Mouse (Mus musculus): Measurements from ENCODE around the gene Fam172a.

DNA sequence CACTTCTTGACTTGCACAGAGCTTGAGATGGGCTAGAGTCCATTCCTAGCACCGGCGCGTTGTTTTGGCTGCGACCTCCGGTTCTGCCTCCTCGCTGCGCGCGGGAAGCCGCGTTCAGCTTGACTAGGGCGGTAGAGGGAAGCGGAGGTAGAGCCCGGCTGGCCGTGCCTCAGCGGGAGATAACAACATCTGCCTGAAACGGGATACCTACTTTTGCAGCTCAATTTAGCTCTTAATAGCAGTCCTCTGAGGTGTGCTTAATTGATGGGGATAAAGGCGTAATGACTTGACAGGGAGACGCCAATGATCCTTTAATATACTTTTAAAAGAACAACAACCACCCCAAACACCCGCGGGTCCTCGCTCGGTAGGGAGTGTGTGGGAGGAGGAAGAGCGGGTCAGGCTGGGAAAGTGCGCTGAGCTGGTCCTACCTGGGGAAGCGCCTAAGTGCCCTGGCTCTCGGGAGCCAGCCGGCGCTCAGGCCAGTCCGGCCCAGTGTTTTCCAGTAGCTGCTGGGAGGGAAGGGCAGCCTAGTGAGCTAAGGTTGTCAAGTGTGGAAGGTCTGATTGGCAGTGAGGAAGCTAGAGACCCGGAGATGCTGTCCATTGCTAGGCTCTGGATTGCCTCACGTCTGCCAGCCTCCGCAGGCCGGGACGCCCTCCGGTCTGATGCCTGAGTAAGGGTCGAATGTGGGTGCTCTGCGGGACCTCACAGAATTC lies 508.4 kb downstream of the Fam172a start:
- TF ChIP-seq CTCF (IDR thresholded peaks at IDR 0.05; ENCODE audit: insufficient read depth, low read length), result no peak
- no peak for TF ChIP-seq POLR2A (IDR thresholded peaks at IDR 0.05; ENCODE audit: borderline replicate concordance, extremely low read depth, low read depth, low read length)

All from lung, adult 2 months (tissue).